8 mouse cellular contexts compared by ENCODE assay signal in genomic region chr19:40544856-40545255, GRCm38 (mm10). TPM values are rescaled to one million over a fixed set of nuclear protein-coding genes. Genes with fewer than 3 reads are reported as not detected.
DNase-seq lines count a peak whose midpoint lies in the region; ATAC-seq and TF ChIP-seq lines count a peak whose summit lies in the region.

No protein-coding gene starts in this region.

- peaks cover 17% of the 10 kb centered on the region for H3K4me1 ChIP-seq in E14TG2a.4 (replicated peaks; ENCODE audit: low read depth, low read length)
- H3K4me1 ChIP-seq in lung, embryonic 16.5 days (replicated peaks; ENCODE audit: control insufficient read depth, insufficient read depth, low read length), result no peaks in the 10 kb centered on the region; the same call in 1 of the 2 replicates

- 0 out of 2 replicates have a peak, but pooled peaks cover 4% of the 10 kb centered on the region for H3K27me3 ChIP-seq in E14TG2a.4 (ENCODE audit: insufficient read depth, low read length)
- no peaks in the 10 kb centered on the region for H3K27me3 ChIP-seq in lung, embryonic 16.5 days (ENCODE audit: control insufficient read depth, insufficient read depth, low read depth, low read length)

- no peak overlapping the region for H3K27ac ChIP-seq in lung, embryonic 16.5 days (ENCODE audit: low read length)

- 0% methylated on average over 3 of the region's 3 CpGs for WGBS in lung, embryonic 16.5 days

- DNase-seq in adrenal gland, adult 18-20 months (ENCODE audit: low spot score in 2 of 2), result peak; percentile 35 to 45
- peak; percentile 83 for DNase-seq in embryo, embryonic 10.5 days (ENCODE audit: low spot score)
- DNase-seq in heart, postnatal 10 days, result peak; percentile 72 to 81
- DNase-seq in layer of hippocampus, adult 11-12 months (ENCODE audit: low spot score), result peak; percentile 69
- peak; percentile 54 for DNase-seq in retina, postnatal 7 days (ENCODE audit: low read depth, low spot score)
- no peak for DNase-seq in urinary bladder, adult 2 months (ENCODE audit: low spot score)

- intact Hi-C loops in heart, postnatal 10 days (cut with DNase I), result loop anchor here (1.0 kb wide), 2 partner anchors 154 to 202 kb away; no protein-coding TSS in a partner anchor

- no peaks in the 10 kb centered on the region for H3K9me3 ChIP-seq in E14TG2a.4 (ENCODE audit: low read length)
- H3K9me3 ChIP-seq in lung, embryonic 16.5 days (ENCODE audit: control insufficient read depth, low read length), result no peaks in the 10 kb centered on the region

- ATAC-seq in lung, embryonic 16.5 days (ENCODE audit: low read depth), result peak; percentile 72

- no peak overlapping the region for H3K4me2 ChIP-seq in lung, embryonic 16.5 days (ENCODE audit: low read depth, low read length)

- H3K4me3 ChIP-seq in E14TG2a.4 (replicated peaks; ENCODE audit: low read length), result no peak overlapping the region
- no peak overlapping the region for H3K4me3 ChIP-seq in lung, embryonic 16.5 days (ENCODE audit: low read length)

- peaks cover 2% of the 10 kb centered on the region; the same call in 1 of the 2 replicates for H3K36me3 ChIP-seq in E14TG2a.4 (ENCODE audit: insufficient read depth, low read length)
- no peaks in the 10 kb centered on the region for H3K36me3 ChIP-seq in lung, embryonic 16.5 days (ENCODE audit: control insufficient read depth, insufficient read depth, low read length)

- TF ChIP-seq CTCF in E14TG2a.4 (conservative IDR thresholded peaks at IDR 0.05; ENCODE audit: low read length), result peak; percentile 78

- H3K9ac ChIP-seq in lung, embryonic 16.5 days (ENCODE audit: low read length), result no peak overlapping the region

RNA-seq across cellular contexts. Expression of gene Sorbs1, which starts 31.3 kb away (rescaled TPM):
- 100 to 1,000 TPM in 1 of 2 experiments, 10 to 100 TPM in 1; 93.0 to 278 TPM for total RNA-seq in adrenal gland, adult 18-20 months (2021)
- total RNA-seq in heart, postnatal 10 days (2021), result 100 to 1,000 TPM; 355 to 547 TPM
- 45.9 and 51.5 TPM in 2 replicates for polyA plus RNA-seq in lung, embryonic 16.5 days (2015; fragmentation: Nextera tagmentation; extraction: Ambion mirVana)
- polyA plus RNA-seq in urinary bladder, adult 2 months (2012; rRNA removed), result 313 and 368 TPM in 2 replicates

RNA-seq across cellular contexts. Expression of gene Aldh18a1, which starts 43.4 kb away (rescaled TPM):
- total RNA-seq in adrenal gland, adult 18-20 months (2021), result 10 to 100 TPM in 1 of 2 experiments, 1 to 10 TPM in 1; 9.6 to 32.5 TPM
- total RNA-seq in heart, postnatal 10 days (2021), result 10 to 100 TPM; 15.6 to 19.6 TPM
- 40.7 and 50.6 TPM in 2 replicates for polyA plus RNA-seq in lung, embryonic 16.5 days (2015; fragmentation: Nextera tagmentation; extraction: Ambion mirVana)
- 103 and 115 TPM in 2 replicates for polyA plus RNA-seq in urinary bladder, adult 2 months (2012; rRNA removed)
